In the genomic region with DNA sequence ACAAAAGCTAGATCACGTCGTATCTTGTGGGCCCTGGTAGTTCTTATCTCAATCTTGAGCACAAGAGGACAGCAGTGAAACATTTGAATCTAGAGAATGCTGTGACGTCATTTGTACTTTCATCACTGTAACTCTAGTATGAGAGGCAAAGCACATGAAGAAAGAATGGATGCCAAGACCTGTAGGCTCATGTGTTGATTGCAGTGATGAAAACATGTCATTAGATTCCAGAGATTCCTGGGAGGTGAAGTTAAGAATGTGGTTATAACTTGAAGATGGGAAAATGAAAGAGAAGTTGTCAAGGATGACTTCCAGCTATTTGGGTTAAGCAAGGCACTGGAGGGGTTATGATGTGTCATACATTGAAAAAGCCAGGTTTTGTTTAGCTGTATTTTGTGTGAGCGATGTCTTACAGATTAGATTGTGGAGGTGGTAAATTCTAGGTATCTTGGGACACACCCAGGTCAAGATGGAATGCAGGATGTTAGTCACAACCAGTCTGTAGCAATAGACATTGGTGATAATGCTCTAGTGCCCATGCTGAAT, we compare ENCODE assay signal across 15 mouse cellular contexts.
"Had no signal": no experiment of that assay in that cellular context is flagged by ENCODE, and none has a peak within 500 bp of the region (broad histone marks: within the 10 kb centered on the region; RNA-seq: fewer than 3 reads in every experiment).

No protein-coding gene starts in this region.

- H3K9ac ChIP-seq: liver, postnatal 0 days; lung, embryonic 15.5 days; midbrain, embryonic 12.5 days; neural tube, embryonic 12.5 days had no signal

- H3K27me3 ChIP-seq: lung, embryonic 15.5 days; megakaryocyte, embryonic 14.5 days; neural tube, embryonic 12.5 days had no signal

- H3K36me3 ChIP-seq: lung, embryonic 15.5 days; midbrain, embryonic 12.5 days; neural tube, embryonic 12.5 days had no signal

- H3K4me1 ChIP-seq: lung, embryonic 15.5 days; megakaryocyte, embryonic 14.5 days; midbrain, embryonic 12.5 days; neural tube, embryonic 12.5 days had no signal

- H3K9me3 ChIP-seq: lung, embryonic 15.5 days; megakaryocyte, embryonic 14.5 days; midbrain, embryonic 12.5 days; neural tube, embryonic 12.5 days had no signal

- H3K4me3 ChIP-seq: lung, embryonic 15.5 days; megakaryocyte, embryonic 14.5 days; midbrain, embryonic 12.5 days; neural tube, embryonic 12.5 days had no signal

- H3K27ac ChIP-seq: lung, embryonic 15.5 days; macrophage; midbrain, embryonic 12.5 days; neural tube, embryonic 12.5 days had no signal

- ATAC-seq: liver, postnatal 0 days; lung, postnatal 0 days had no signal

- H3K4me2 ChIP-seq: lung, embryonic 15.5 days; midbrain, embryonic 12.5 days; neural tube, embryonic 12.5 days had no signal

- DNase-seq: liver, postnatal 0 days; lung, adult 2 months; lung, postnatal 14 days; lung, postnatal 36 days; midbrain, embryonic 14.5 days; right cerebral cortex, postnatal 14 days; thymus, adult 18-20 months; thymus, postnatal 14 days; thymus, postnatal 36 days had no signal
